Mouse (Mus musculus): ENCODE measurements at regions not wholly inside any gene's neighbourhood (a gene's known extent, or its start where the extent isn't known, plus 50 kb on each side); places are given as distances from the start of the nearest gene placed in this dataset.

GRCm38 (mm10) chr5:46172315-46172714, 314.9 kb upstream of the Lcorl start:
- no peak for ATAC-seq (ENCODE audit: low FRiP score)
- WGBS = 11% methylated on average over 3 of the region's 3 CpGs

GRCm38 (mm10) chr5:46160774-46161173, 303.4 kb upstream of the Lcorl start:
- H3K4me1 ChIP-seq = no peaks in the 10 kb centered on the region
- H3K9ac ChIP-seq = no peak overlapping the region
- no peak for ATAC-seq (ENCODE audit: low FRiP score)
- no peaks in the 10 kb centered on the region for H3K9me3 ChIP-seq (replicated peaks)
- 86% methylated on average over 4 of the region's 4 CpGs for whole genome bisulfite sequencing
- no peaks in the 10 kb centered on the region for H3K27me3 ChIP-seq
- no peak overlapping the region for H3K4me2 ChIP-seq (replicated peaks)
- no peak overlapping the region for H3K27ac ChIP-seq
- no peak overlapping the region for H3K4me3 ChIP-seq
- H3K36me3 ChIP-seq = no peaks in the 10 kb centered on the region

More at GRCm38 (mm10) chr5:46172315-46172714, 314.9 kb upstream of the Lcorl start:
- Histone ChIP-seq H3K9ac (no peak overlapping the region), H3K4me2 (replicated peaks) (no peak overlapping the region), H3K4me3 (no peak overlapping the region), H3K27ac (no peak overlapping the region), H3K36me3 (no peaks in the 10 kb centered on the region), H3K27me3 (no peaks in the 10 kb centered on the region), H3K4me1 (no peaks in the 10 kb centered on the region), H3K9me3 (replicated peaks) (no peaks in the 10 kb centered on the region)

- WGBS = 68% methylated on average over 3 of the region's 3 CpGs
- Histone ChIP-seq H3K27ac (no peak overlapping the region), H3K9ac (no peak overlapping the region), H3K27me3 (peaks cover 5% of the 10 kb centered on the region; the same call in 1 of the 2 replicates), H3K4me1 (peaks cover 14% of the 10 kb centered on the region), H3K36me3 (no peaks in the 10 kb centered on the region), H3K4me2 (replicated peaks) (no peak overlapping the region), H3K4me3 (no peak overlapping the region), H3K9me3 (replicated peaks) (no peaks in the 10 kb centered on the region)
- ATAC-seq (ENCODE audit: low FRiP score) = no peak
These were observed 294.6 kb upstream of the Lcorl start for GRCm38 (mm10) chr5:46151973-46152372.

- Histone ChIP-seq H3K9me3 (replicated peaks) (no peaks in the 10 kb centered on the region), H3K9ac (no peak overlapping the region), H3K4me1 (peaks cover 14% of the 10 kb centered on the region), H3K36me3 (no peaks in the 10 kb centered on the region), H3K27ac (no peak overlapping the region), H3K27me3 (peaks cover 5% of the 10 kb centered on the region; the same call in 1 of the 2 replicates), H3K4me3 (no peak overlapping the region), H3K4me2 (replicated peaks) (no peak overlapping the region; the same call in 1 of the 2 replicates)
- peak; percentile 87 for ATAC-seq (ENCODE audit: low FRiP score)
- 17% methylated on average over 6 of the region's 6 CpGs for WGBS
These were observed 293.4 kb upstream of the Lcorl start for GRCm38 (mm10) chr5:46150825-46151224.

- Histone ChIP-seq H3K27ac (peak overlapping the region; percentile 26; the same call in 1 of the 2 replicates), H3K9ac (no peak overlapping the region), H3K27me3 (peaks cover 5% of the 10 kb centered on the region; the same call in 1 of the 2 replicates), H3K4me1 (peaks cover 14% of the 10 kb centered on the region), H3K36me3 (no peaks in the 10 kb centered on the region), H3K9me3 (replicated peaks) (no peaks in the 10 kb centered on the region), H3K4me2 (replicated peaks) (no peak overlapping the region), H3K4me3 (no peak overlapping the region)
- ATAC-seq (ENCODE audit: low FRiP score) = peak; percentile 49
- WGBS = 54% methylated on average over 6 of the region's 6 CpGs
These were observed 292.6 kb upstream of the Lcorl start for GRCm38 (mm10) chr5:46149851-46150615.

GRCm38 (mm10) chr5:46139024-46139423, 281.6 kb upstream of the Lcorl start:
- H3K4me2 ChIP-seq (replicated peaks) = no peak overlapping the region
- no peak for ATAC-seq (ENCODE audit: low FRiP score)
- H3K27ac ChIP-seq = no peak overlapping the region
- H3K27me3 ChIP-seq = no peaks in the 10 kb centered on the region
- 76% methylated on average over 2 of the region's 2 CpGs for WGBS
- no peaks in the 10 kb centered on the region for H3K36me3 ChIP-seq
- H3K9me3 ChIP-seq (replicated peaks) = no peaks in the 10 kb centered on the region
- H3K4me1 ChIP-seq = peaks cover 4% of the 10 kb centered on the region; the same call in 1 of the 2 replicates
- H3K4me3 ChIP-seq = no peak overlapping the region
- H3K9ac ChIP-seq = no peak overlapping the region

DNA sequence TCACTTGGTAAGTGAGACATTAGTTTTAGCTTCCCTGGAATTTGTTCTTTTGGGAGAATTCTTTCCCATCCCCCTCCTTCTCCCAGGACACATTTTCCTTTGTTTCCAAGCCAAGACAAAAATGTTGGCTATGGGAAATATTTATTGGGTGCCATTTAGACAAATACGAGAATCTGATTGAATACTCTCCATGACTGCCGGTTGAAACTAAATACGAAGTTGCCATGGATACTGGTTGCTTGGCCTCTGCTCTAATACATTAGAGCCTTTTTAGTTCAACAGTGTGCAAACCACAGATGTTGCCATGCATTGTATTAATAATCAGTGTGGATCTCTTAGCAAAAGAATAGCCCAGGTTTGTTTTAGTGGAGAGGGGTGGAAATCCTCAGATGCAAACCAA, 280.3 kb upstream of the Lcorl start:
- ATAC-seq (ENCODE audit: low FRiP score) = peak; percentile 61; the same call in 1 of the 2 replicates
- H3K9ac ChIP-seq = no peak overlapping the region
- H3K27me3 ChIP-seq = no peaks in the 10 kb centered on the region
- H3K4me2 ChIP-seq (replicated peaks) = no peak overlapping the region
- no peak overlapping the region for H3K4me3 ChIP-seq
- H3K9me3 ChIP-seq (replicated peaks) = no peaks in the 10 kb centered on the region
- no peak overlapping the region for H3K27ac ChIP-seq
- no peaks in the 10 kb centered on the region for H3K36me3 ChIP-seq
- peaks cover 4% of the 10 kb centered on the region; the same call in 1 of the 2 replicates for H3K4me1 ChIP-seq
- whole genome bisulfite sequencing = 36% methylated on average over 3 of the region's 3 CpGs

DNA sequence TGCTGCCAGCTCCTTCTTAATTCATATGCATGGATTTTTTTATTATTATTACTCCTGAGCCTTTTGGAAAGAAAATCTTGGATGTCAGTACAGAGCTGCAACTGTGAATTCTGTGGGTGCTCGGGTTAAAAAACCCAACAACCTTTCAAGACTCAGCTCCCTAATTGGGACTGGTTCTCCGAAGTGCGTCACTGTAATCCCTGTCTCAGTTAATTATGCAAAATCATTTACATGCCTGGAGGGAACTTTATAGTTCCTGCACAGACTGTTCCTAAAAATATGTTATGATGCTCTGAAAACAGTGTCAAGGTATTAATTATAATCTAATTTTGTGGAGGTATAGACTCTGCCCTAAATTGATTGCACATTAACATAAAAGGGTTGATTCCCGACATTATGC, 250.6 kb upstream of the Lcorl start:
- Histone ChIP-seq H3K9me3 (replicated peaks) (no peaks in the 10 kb centered on the region), H3K27ac (no peak overlapping the region), H3K4me2 (replicated peaks) (no peak overlapping the region), H3K9ac (no peak overlapping the region), H3K4me3 (no peak overlapping the region), H3K36me3 (no peaks in the 10 kb centered on the region), H3K4me1 (no peaks in the 10 kb centered on the region), H3K27me3 (no peaks in the 10 kb centered on the region)
- 71% methylated on average over 4 of the region's 4 CpGs for WGBS
- ATAC-seq (ENCODE audit: low FRiP score) = no peak

DNA sequence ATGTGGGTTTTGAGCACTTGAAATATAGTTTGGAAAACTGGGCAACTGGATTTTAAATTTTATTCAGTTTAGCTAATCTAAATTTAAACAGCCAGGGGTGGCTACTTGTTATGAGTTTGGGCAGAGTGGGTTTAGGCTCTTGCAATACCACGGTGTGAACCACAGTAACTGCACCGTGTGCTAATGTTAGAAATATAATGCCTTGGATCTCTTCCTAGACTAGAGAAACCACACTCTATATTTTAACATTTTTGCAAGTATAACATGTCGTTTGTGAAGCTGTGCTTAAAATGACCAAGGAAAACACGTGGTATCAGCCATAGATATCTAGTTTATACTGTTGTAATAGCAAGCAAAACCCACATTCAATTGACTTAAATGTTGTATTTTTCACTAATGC, 245.9 kb upstream of the Lcorl start:
- Histone ChIP-seq H3K4me1 (no peaks in the 10 kb centered on the region), H3K36me3 (no peaks in the 10 kb centered on the region), H3K9ac (no peak overlapping the region), H3K4me2 (replicated peaks) (no peak overlapping the region), H3K27ac (no peak overlapping the region), H3K4me3 (no peak overlapping the region), H3K27me3 (no peaks in the 10 kb centered on the region), H3K9me3 (replicated peaks) (no peaks in the 10 kb centered on the region)
- 80% methylated on average over 4 of the region's 4 CpGs for WGBS
- no peak for ATAC-seq (ENCODE audit: low FRiP score)

DNA sequence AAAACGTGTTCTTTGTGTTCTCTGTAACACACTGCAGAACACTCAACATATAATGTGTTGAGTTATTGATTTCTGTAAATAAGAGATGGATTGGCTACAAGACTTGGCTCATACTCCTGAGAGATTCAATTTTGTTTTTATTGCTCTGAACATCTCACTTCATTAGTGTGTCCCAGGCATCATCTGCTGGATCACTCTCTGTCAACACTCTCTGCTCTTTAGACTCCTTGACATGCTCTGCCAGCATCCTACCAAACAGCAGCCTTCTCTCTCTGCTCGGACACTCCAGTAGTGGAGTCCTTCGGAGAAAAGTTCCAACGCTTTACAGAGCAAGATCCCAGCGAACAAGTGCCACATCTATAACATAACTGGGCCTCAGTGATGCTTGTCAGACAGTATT, 235.1 kb upstream of the Lcorl start:
- Histone ChIP-seq H3K27me3 (no peaks in the 10 kb centered on the region), H3K27ac (no peak overlapping the region), H3K36me3 (no peaks in the 10 kb centered on the region), H3K4me2 (replicated peaks) (no peak overlapping the region), H3K4me3 (no peak overlapping the region), H3K9ac (no peak overlapping the region), H3K4me1 (no peaks in the 10 kb centered on the region), H3K9me3 (replicated peaks) (no peaks in the 10 kb centered on the region)
- ATAC-seq (ENCODE audit: low FRiP score) = no peak
- WGBS = 88% methylated on average over 5 of the region's 5 CpGs

DNA sequence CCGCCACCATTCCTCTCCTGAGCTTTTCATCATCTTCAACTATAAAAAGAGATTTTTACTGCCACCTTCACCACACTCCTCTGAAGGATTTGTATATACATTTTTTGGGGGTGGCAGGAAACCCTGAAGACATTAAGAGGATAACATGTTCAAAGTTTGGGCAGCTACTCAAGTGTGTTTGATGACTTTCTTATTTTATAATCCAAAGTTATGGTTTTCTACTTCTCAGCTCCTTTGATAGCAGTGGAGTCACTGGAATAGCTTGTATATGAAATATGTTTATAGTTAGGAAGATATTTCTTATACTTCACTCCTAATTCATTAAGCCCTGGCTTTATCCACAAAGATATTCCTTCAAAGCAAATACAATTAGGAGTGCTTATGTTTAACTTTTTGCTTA, 229.5 kb upstream of the Lcorl start:
- no peak overlapping the region for H3K4me3 ChIP-seq
- WGBS = 94% methylated on average over 1 of the region's 1 CpGs
- no peak overlapping the region for H3K9ac ChIP-seq
- no peaks in the 10 kb centered on the region for H3K36me3 ChIP-seq
- ATAC-seq (ENCODE audit: low FRiP score) = no peak
- H3K4me2 ChIP-seq (replicated peaks) = no peak overlapping the region
- H3K27ac ChIP-seq = no peak overlapping the region
- H3K9me3 ChIP-seq (replicated peaks) = no peaks in the 10 kb centered on the region
- no peaks in the 10 kb centered on the region for H3K27me3 ChIP-seq
- H3K4me1 ChIP-seq = no peaks in the 10 kb centered on the region

DNA sequence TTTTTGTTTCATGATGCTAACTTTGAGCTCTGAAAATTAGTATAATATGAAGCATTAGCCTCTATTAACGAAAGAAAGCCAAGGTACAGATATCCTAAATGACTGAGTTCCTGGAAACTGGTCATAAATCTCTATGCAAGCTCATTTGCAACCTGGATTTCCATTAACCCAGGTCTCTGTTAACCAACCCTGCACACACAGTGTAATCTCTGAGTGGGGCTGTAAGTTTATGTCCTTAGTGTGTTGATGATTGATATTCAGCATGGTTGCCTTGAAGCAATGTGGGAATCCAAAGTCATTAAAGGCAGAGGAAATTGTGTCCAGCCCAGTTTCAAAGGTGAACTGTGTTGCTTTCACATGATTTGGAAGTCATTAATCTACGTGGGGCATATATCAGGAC, 225.9 kb upstream of the Lcorl start:
- no peaks in the 10 kb centered on the region for H3K36me3 ChIP-seq
- no peaks in the 10 kb centered on the region for H3K27me3 ChIP-seq
- H3K4me1 ChIP-seq = no peaks in the 10 kb centered on the region
- no peaks in the 10 kb centered on the region for H3K9me3 ChIP-seq (replicated peaks)
- no peak for ATAC-seq (ENCODE audit: low FRiP score)
- no peak overlapping the region for H3K4me2 ChIP-seq (replicated peaks)
- H3K4me3 ChIP-seq = no peak overlapping the region
- WGBS = 86% methylated on average over 2 of the region's 2 CpGs
- H3K9ac ChIP-seq = no peak overlapping the region
- H3K27ac ChIP-seq = no peak overlapping the region

DNA sequence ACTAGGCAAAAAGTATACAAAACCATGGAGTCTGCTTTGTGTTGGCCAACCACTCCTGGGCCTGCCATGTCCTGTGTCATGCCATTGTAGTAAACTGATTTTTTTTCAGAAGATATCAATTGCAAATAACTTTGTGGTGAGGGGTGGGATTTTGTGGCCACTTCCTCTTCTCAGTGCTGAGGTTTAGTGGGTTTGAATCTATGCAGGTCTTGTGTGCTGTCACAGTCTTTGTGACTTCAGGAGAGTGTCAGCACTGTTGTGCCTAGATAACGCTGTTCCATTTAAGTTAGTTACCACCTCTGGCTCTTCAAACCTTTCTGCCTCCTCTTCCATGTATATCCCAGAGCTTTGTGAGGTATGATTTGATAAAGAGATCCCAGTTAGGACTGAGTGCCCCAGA, 216.3 kb upstream of the Lcorl start:
- no peak overlapping the region for H3K9ac ChIP-seq
- H3K27ac ChIP-seq = no peak overlapping the region
- no peaks in the 10 kb centered on the region for H3K36me3 ChIP-seq
- whole genome bisulfite sequencing = 79% methylated on average over 1 of the region's 1 CpGs
- no peak overlapping the region for H3K4me2 ChIP-seq (replicated peaks)
- H3K4me1 ChIP-seq = no peaks in the 10 kb centered on the region
- no peak for ATAC-seq (ENCODE audit: low FRiP score)
- H3K27me3 ChIP-seq = no peaks in the 10 kb centered on the region
- H3K9me3 ChIP-seq (replicated peaks) = no peaks in the 10 kb centered on the region
- no peak overlapping the region for H3K4me3 ChIP-seq

All from hindbrain, embryonic 12.5 days (tissue).